Mouse (Mus musculus): ENCODE data around the gene Fbxo7. TPM values are rescaled to one million over a fixed set of nuclear protein-coding genes. Genes with fewer than 3 reads are reported as not detected.
A peak's percentile ranks its signal among the peaks of the same experiment; 100 is the strongest.

Gene Fbxo7
- polyA plus RNA-seq, 1 experiment = 16.8 TPM

GRCm38 (mm10) chr10:86077272-86077671 is 55.5 kb downstream of the Fbxo7 start:
- no peak overlapping the region for H3K4me3 ChIP-seq (ENCODE audit: low read depth, low read length)
- no peaks in the 10 kb centered on the region; the same call in 1 of the 2 replicates for H3K4me1 ChIP-seq (ENCODE audit: control insufficient read depth, insufficient read depth, insufficient read length, low read length)
- H3K27ac ChIP-seq (ENCODE audit: insufficient read depth, low read depth, low read length) = no peak overlapping the region
- no peaks in the 10 kb centered on the region for H3K36me3 ChIP-seq (ENCODE audit: control insufficient read depth, insufficient read depth, low read length)
- H3K27me3 ChIP-seq (ENCODE audit: control insufficient read depth, insufficient read depth, low read length) = no peaks in the 10 kb centered on the region
- WGBS = 84% methylated on average over 2 of the region's 2 CpGs
- TF ChIP-seq CTCF (IDR thresholded peaks at IDR 0.05; ENCODE audit: extremely low read depth, insufficient read length, insufficient replicate concordance, low read depth, low read length) (no peak), POLR2A (IDR thresholded peaks at IDR 0.05; ENCODE audit: low read depth, low read length) (no peak)

GRCm38 (mm10) chr10:86078761-86079160 is 57.0 kb downstream of the Fbxo7 start:
- 91% methylated on average over 2 of the region's 2 CpGs for WGBS
- H3K4me1 ChIP-seq (ENCODE audit: control insufficient read depth, insufficient read depth, insufficient read length, low read length) = no peaks in the 10 kb centered on the region; the same call in 1 of the 2 replicates
- TF ChIP-seq CTCF (IDR thresholded peaks at IDR 0.05; ENCODE audit: extremely low read depth, insufficient read length, insufficient replicate concordance, low read depth, low read length) (no peak), POLR2A (IDR thresholded peaks at IDR 0.05; ENCODE audit: low read depth, low read length) (no peak)
- no peak overlapping the region for H3K27ac ChIP-seq (ENCODE audit: insufficient read depth, low read depth, low read length)
- H3K36me3 ChIP-seq (ENCODE audit: control insufficient read depth, insufficient read depth, low read length) = no peaks in the 10 kb centered on the region
- no peak overlapping the region for H3K4me3 ChIP-seq (ENCODE audit: low read depth, low read length)
- no peaks in the 10 kb centered on the region for H3K27me3 ChIP-seq (ENCODE audit: control insufficient read depth, insufficient read depth, low read length)

GRCm38 (mm10) chr10:86079921-86080320 is 58.1 kb downstream of the Fbxo7 start:
- no peak for TF ChIP-seq CTCF (IDR thresholded peaks at IDR 0.05; ENCODE audit: extremely low read depth, insufficient read length, insufficient replicate concordance, low read depth, low read length)
- TF ChIP-seq POLR2A (IDR thresholded peaks at IDR 0.05; ENCODE audit: low read depth, low read length) = no peak
- Histone ChIP-seq H3K27me3 (ENCODE audit: control insufficient read depth, insufficient read depth, low read length) (no peaks in the 10 kb centered on the region), H3K36me3 (ENCODE audit: control insufficient read depth, insufficient read depth, low read length) (no peaks in the 10 kb centered on the region), H3K27ac (ENCODE audit: insufficient read depth, low read depth, low read length) (no peak overlapping the region), H3K4me3 (ENCODE audit: low read depth, low read length) (no peak overlapping the region), H3K4me1 (ENCODE audit: control insufficient read depth, insufficient read depth, insufficient read length, low read length) (no peaks in the 10 kb centered on the region)
- 77% methylated on average over 9 of the region's 9 CpGs for WGBS

- Histone ChIP-seq H3K36me3 (ENCODE audit: control insufficient read depth, insufficient read depth, low read length) (no peaks in the 10 kb centered on the region), H3K4me1 (ENCODE audit: control insufficient read depth, insufficient read depth, insufficient read length, low read length) (no peaks in the 10 kb centered on the region), H3K4me3 (ENCODE audit: low read depth, low read length) (no peak overlapping the region), H3K27ac (ENCODE audit: insufficient read depth, low read depth, low read length) (no peak overlapping the region), H3K27me3 (ENCODE audit: control insufficient read depth, insufficient read depth, low read length) (no peaks in the 10 kb centered on the region; the same call in 1 of the 2 replicates)
- TF ChIP-seq POLR2A (IDR thresholded peaks at IDR 0.05; ENCODE audit: low read depth, low read length) (no peak), CTCF (IDR thresholded peaks at IDR 0.05; ENCODE audit: extremely low read depth, insufficient read length, insufficient replicate concordance, low read depth, low read length) (peak; percentile 65; the same call in 1 of the 2 replicates)
- 48% methylated on average over 10 of the region's 10 CpGs for WGBS
These were observed 70.1 kb downstream of the Fbxo7 start for GRCm38 (mm10) chr10:86091919-86092318.

GRCm38 (mm10) chr10:86093109-86094035 is 71.6 kb downstream of the Fbxo7 start:
- 39% methylated on average over 14 of the region's 14 CpGs for WGBS
- H3K27ac ChIP-seq (ENCODE audit: insufficient read depth, low read depth, low read length) = no peak overlapping the region
- no peaks in the 10 kb centered on the region for H3K4me1 ChIP-seq (ENCODE audit: control insufficient read depth, insufficient read depth, insufficient read length, low read length)
- no peaks in the 10 kb centered on the region; the same call in 1 of the 2 replicates for H3K27me3 ChIP-seq (ENCODE audit: control insufficient read depth, insufficient read depth, low read length)
- no peak overlapping the region for H3K4me3 ChIP-seq (ENCODE audit: low read depth, low read length)
- TF ChIP-seq CTCF (IDR thresholded peaks at IDR 0.05; ENCODE audit: extremely low read depth, insufficient read length, insufficient replicate concordance, low read depth, low read length) (no peak), POLR2A (IDR thresholded peaks at IDR 0.05; ENCODE audit: low read depth, low read length) (no peak)
- H3K36me3 ChIP-seq (ENCODE audit: control insufficient read depth, insufficient read depth, low read length) = no peaks in the 10 kb centered on the region

GRCm38 (mm10) chr10:86098363-86098762 is 76.6 kb downstream of the Fbxo7 start:
- no peaks in the 10 kb centered on the region for H3K36me3 ChIP-seq (ENCODE audit: control insufficient read depth, insufficient read depth, low read length)
- TF ChIP-seq POLR2A (IDR thresholded peaks at IDR 0.05; ENCODE audit: low read depth, low read length) (no peak), CTCF (IDR thresholded peaks at IDR 0.05; ENCODE audit: extremely low read depth, insufficient read length, insufficient replicate concordance, low read depth, low read length) (no peak)
- H3K27ac ChIP-seq (ENCODE audit: insufficient read depth, low read depth, low read length) = no peak overlapping the region
- H3K27me3 ChIP-seq (ENCODE audit: control insufficient read depth, insufficient read depth, low read length) = no peaks in the 10 kb centered on the region
- no peaks in the 10 kb centered on the region for H3K4me1 ChIP-seq (ENCODE audit: control insufficient read depth, insufficient read depth, insufficient read length, low read length)
- no peak overlapping the region for H3K4me3 ChIP-seq (ENCODE audit: low read depth, low read length)
- 64% methylated on average over 6 of the region's 6 CpGs for WGBS

GRCm38 (mm10) chr10:86100281-86100851 is 78.6 kb downstream of the Fbxo7 start:
- Histone ChIP-seq H3K27me3 (ENCODE audit: control insufficient read depth, insufficient read depth, low read length) (no peaks in the 10 kb centered on the region), H3K27ac (ENCODE audit: insufficient read depth, low read depth, low read length) (no peak overlapping the region), H3K36me3 (ENCODE audit: control insufficient read depth, insufficient read depth, low read length) (no peaks in the 10 kb centered on the region), H3K4me1 (ENCODE audit: control insufficient read depth, insufficient read depth, insufficient read length, low read length) (no peaks in the 10 kb centered on the region), H3K4me3 (ENCODE audit: low read depth, low read length) (no peak overlapping the region)
- TF ChIP-seq POLR2A (IDR thresholded peaks at IDR 0.05; ENCODE audit: low read depth, low read length) (no peak), CTCF (IDR thresholded peaks at IDR 0.05; ENCODE audit: extremely low read depth, insufficient read length, insufficient replicate concordance, low read depth, low read length) (no peak)
- 72% methylated on average over 3 of the region's 3 CpGs for WGBS

Other genes starting within 250 kb of the Fbxo7 start
- 2.0 and 3.4 TPM in 2 replicates for gene Pwp1, start 192.5 kb upstream of the Fbxo7 start, polyA plus RNA-seq (2012; rRNA removed)
- gene Prdm4, start 104.8 kb upstream of the Fbxo7 start, polyA plus RNA-seq (2012; rRNA removed) = 9.4 and 26.3 TPM in 2 replicates
- 0.14 TPM in 1 of 2 replicates, not detected in the other for gene Ascl4, start 94.3 kb upstream of the Fbxo7 start, polyA plus RNA-seq (2012; rRNA removed)
- gene Rtcb, start 64.1 kb upstream of the Fbxo7 start, polyA plus RNA-seq (2012; rRNA removed) = 16.2 and 26.8 TPM in 2 replicates
- not detected in 2 replicates for gene Bpifc, start 10.1 kb upstream of the Fbxo7 start, polyA plus RNA-seq (2012; rRNA removed)

Measured in small intestine, adult 2 months (tissue).